Comparison of ENCODE assay signal across 8 mouse cellular contexts in genomic region chr16:45110498-45110897, GRCm38 (mm10). TPM values are rescaled to one million over a fixed set of nuclear protein-coding genes. Genes with fewer than 3 reads are reported as not detected.
A peak's percentile ranks its signal among the peaks of the same experiment; 100 is the strongest.
DNase-seq lines count a peak whose midpoint lies in the region; ATAC-seq lines count a peak whose summit lies in the region.

No protein-coding gene starts in this region.

- H3K27me3 ChIP-seq in heart, embryonic 10.5 days (ENCODE audit: insufficient read depth, poor library complexity, severe bottlenecking): no peaks in the 10 kb centered on the region

- no peak for ATAC-seq in megakaryocyte progenitor cell, adult 5-6 weeks (replicated peaks; ENCODE audit: poor library complexity)

- H3K4me1 ChIP-seq in heart, embryonic 10.5 days: peaks cover 27% of the 10 kb centered on the region

- peak overlapping the region; percentile 30; the same call in 1 of the 2 replicates for H3K27ac ChIP-seq in heart, embryonic 10.5 days

- peak; percentile 100 for DNase-seq in 3T3-L1 (ENCODE audit: low read depth, low spot score)
- peak; percentile 72 for DNase-seq in adrenal gland, adult 8-10 months
- peak; percentile 82 for DNase-seq in heart, embryonic 10.5 days (ENCODE audit: low spot score)
- DNase-seq in kidney, postnatal 4 days: peak; percentile 37 to 63
- no peak for DNase-seq in left cerebral cortex, postnatal 14 days (ENCODE audit: low spot score in 2 of 2)
- DNase-seq in left cerebral cortex, adult 9 months (ENCODE audit: low spot score in 2 of 2): no peak
- no peak for DNase-seq in B cell, adult 2 months

- H3K36me3 ChIP-seq in heart, embryonic 10.5 days: peaks cover 8% of the 10 kb centered on the region; the same call in 1 of the 2 replicates

- WGBS in heart, embryonic 10.5 days: 4% methylated on average over 4 of the region's 4 CpGs

- intact Hi-C loops in left cerebral cortex, postnatal 14 days (cut with DNase I): no loop called here

- no peaks in the 10 kb centered on the region for H3K9me3 ChIP-seq in heart, embryonic 10.5 days

- no peak overlapping the region for H3K4me3 ChIP-seq in heart, embryonic 10.5 days

RNA-seq across cellular contexts. Expression of gene Ccdc80, which starts 17.3 kb away (rescaled TPM):
- total RNA-seq in adrenal gland, adult 8-10 months (2022): 100 to 1,000 TPM in 1 of 4 experiments, 10 to 100 TPM in 3; 27.8 to 133 (median 47.9) TPM
- polyA plus RNA-seq in heart, embryonic 10.5 days (2016; fragmentation: Nextera tagmentation; extraction: Ambion mirVana): 66.7 and 78.8 TPM in 2 replicates
- total RNA-seq in megakaryocyte progenitor cell, adult 5-6 weeks (2015): 0.12 and 0.32 TPM in 2 replicates
- 0.71 and 3.1 TPM in 2 replicates for total RNA-seq in megakaryocyte progenitor cell, adult 5-6 weeks (2017)
- total RNA-seq in left cerebral cortex, postnatal 14 days (2021): 10 to 100 TPM in 1 of 2 experiments, 1 to 10 TPM in 1; 8.9 to 10.9 TPM

RNA-seq across cellular contexts. Expression of gene Slc35a5, which starts 48.0 kb away (rescaled TPM):
- 10 to 100 TPM; 37.1 to 41.3 (median 37.6) TPM for total RNA-seq in adrenal gland, adult 8-10 months (2022)
- polyA plus RNA-seq in heart, embryonic 10.5 days (2016; fragmentation: Nextera tagmentation; extraction: Ambion mirVana): 13.9 and 14.0 TPM in 2 replicates
- total RNA-seq in megakaryocyte progenitor cell, adult 5-6 weeks (2015): 11.2 and 14.7 TPM in 2 replicates
- total RNA-seq in megakaryocyte progenitor cell, adult 5-6 weeks (2017): 6.3 and 6.7 TPM in 2 replicates
- total RNA-seq in left cerebral cortex, postnatal 14 days (2021): 10 to 100 TPM; 48.4 to 50.2 TPM

RNA-seq across cellular contexts. Expression of gene Atg3, which starts 48.1 kb away (rescaled TPM):
- total RNA-seq in adrenal gland, adult 8-10 months (2022): 10 to 100 TPM; 41.5 to 69.2 (median 50.8) TPM
- polyA plus RNA-seq in heart, embryonic 10.5 days (2016; fragmentation: Nextera tagmentation; extraction: Ambion mirVana): 35.6 and 39.6 TPM in 2 replicates
- 69.3 and 79.4 TPM in 2 replicates for total RNA-seq in megakaryocyte progenitor cell, adult 5-6 weeks (2015)
- total RNA-seq in megakaryocyte progenitor cell, adult 5-6 weeks (2017): 50.9 and 62.9 TPM in 2 replicates
- 10 to 100 TPM; 42.0 to 44.3 TPM for total RNA-seq in left cerebral cortex, postnatal 14 days (2021)

Comparison
In these comparisons a context has a peak if more than half of its experiments do, and no peak if none do; other contexts are left out.
1. DNase-seq: peak in 3T3-L1 (single experiment), adrenal gland, adult 8-10 months (single experiment), heart, embryonic 10.5 days (single experiment) and kidney, postnatal 4 days (2 of 2); none in left cerebral cortex, postnatal 14 days (0 of 2), left cerebral cortex, adult 9 months (0 of 2) and B cell, adult 2 months (0 of 2).